Mouse (Mus musculus) layer of hippocampus, postnatal 10 days (tissue): Measurements from ENCODE around the gene Slc6a17. TPM values are rescaled to one million over a fixed set of nuclear protein-coding genes. Genes with fewer than 3 reads are reported as not detected.

Experiments used
- DNase-seq, 2 experiments: peaks; one replicate each; pipeline ENCODE4 v3.0.0; 2021; ENCODE audit warnings: low spot score in 2 of 2
- total RNA-seq, 2 experiments: library from RNA; stranded (reverse); gene quantifications; 2 replicates each; pipeline ENCODE4 v1.2.3; 2021

Slc6a17 gene
- total RNA-seq, 2 experiments from 2014 or later = 197 to 222 TPM

DNA sequence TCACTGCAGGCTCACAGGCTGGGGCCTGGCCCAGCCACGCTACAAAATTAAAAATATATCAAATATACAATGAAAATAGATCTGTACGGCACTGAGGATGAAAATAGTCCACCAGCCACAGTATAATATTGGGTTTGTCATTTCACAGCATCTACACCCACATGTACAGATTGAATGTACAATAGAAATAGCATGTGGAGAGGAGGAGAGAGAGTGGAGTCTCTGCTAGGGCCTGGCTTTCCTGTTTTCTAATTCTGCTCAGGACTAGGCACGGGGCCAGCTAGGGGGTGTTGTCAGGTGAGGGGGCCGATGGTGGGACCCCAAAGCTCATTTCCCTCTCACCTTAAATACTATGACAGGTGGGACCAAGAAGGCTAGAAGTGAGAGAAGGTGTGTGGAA, 48.8 kb downstream of the Slc6a17 start:
- no peak for DNase-seq

DNA sequence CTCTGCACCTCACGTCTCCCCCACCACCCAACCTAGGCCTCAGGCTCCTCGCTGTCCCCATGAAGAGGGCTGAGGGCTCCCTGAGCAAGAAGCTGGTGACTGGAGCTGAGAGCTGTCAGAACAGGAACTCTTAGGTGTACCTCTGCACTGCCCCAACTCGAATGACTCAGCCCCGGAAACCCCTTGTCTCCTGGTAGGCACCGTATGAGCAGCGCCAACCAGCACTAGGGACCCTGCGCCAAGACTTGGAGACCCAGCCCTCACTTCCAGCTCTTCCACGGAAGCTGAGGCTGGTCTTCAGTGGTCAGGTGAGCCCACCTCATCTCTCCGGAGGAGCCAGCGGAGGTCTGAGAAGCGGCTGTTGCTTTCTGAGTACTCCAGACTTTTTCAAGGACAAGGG, 49.7 kb downstream of the Slc6a17 start:
- DNase-seq = no peak

DNA sequence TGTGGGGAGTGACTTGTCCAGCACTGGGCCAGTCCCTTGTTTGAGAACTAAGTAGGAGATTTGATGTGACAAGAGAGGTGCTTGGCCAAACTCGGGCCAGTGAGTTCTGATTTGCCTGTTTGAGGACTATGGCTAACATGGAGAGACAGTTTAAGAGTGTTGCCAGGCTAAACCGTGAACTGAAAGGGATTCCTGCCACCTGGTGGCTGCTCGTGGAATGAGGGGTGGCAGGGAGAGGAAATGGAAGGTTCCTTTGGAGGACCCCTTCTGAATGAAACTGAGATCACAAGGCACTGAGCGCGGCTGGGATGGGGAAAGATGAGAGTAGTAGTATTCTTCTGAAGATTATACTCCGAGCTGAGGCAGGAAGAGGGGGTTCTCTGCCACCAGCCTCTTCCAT, 51.2 kb downstream of the Slc6a17 start:
- DNase-seq = peak; percentile 91

DNA sequence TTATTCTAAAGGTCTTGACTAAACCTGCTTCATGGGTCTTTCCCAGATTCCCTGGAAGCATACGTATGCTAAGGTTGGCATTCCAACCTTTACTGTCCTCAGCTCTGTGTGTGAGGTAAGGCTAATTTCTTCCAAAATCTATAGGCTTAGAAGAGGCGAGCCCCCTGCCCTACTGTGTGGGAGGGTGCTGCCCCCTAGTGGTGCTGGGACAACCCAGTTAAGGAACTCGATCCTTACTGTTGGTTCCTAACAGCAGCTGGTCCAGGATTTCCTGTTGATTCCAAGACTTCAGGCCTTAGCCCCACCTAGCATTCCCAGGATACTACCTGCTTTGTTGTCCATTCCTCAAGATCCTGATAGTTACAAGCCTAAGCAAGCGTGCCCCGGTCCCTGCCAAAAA, 55.7 kb downstream of the Slc6a17 start:
- DNase-seq = peak; percentile 85 to 90

- DNase-seq = peak; percentile 40 to 58
These were observed 57.9 kb downstream of the Slc6a17 start for GRCm38 (mm10) chr3:107459773-107460431.

GRCm38 (mm10) chr3:107459196-107459772, 58.5 kb downstream of the Slc6a17 start, which contains the start of gene Kcnc4:
Gene Kcnc4 (minus strand): TSS chr3:107459552.
- DNase-seq = peak; percentile 41 to 55

- DNase-seq = peak; percentile 37 to 56
These were observed 59.2 kb downstream of the Slc6a17 start for GRCm38 (mm10) chr3:107458528-107459195.

GRCm38 (mm10) chr3:107458104-107458503, 59.7 kb downstream of the Slc6a17 start:
- DNase-seq = peak; percentile 41 to 52

- no peak for DNase-seq
These were observed 63.5 kb downstream of the Slc6a17 start for GRCm38 (mm10) chr3:107454280-107454679.

DNA sequence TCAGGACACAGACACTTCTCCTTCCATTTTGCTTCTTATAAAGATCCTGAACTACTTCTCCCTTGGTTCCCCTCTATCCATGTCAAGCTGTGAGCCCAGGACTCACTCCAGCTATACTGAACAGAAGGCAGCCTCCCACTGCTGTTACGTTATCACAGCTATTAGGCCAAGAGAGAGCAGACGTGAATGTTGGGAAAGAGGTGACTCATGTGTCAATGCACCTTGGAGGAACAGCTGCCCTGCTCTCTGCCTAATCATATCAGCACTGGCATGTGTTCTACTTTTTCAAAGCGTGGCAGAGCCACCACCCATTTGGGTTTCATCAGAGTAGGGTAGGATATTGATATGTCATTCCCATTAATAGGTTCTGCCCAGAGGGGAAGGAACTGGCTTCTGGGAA, 71.0 kb downstream of the Slc6a17 start:
- no peak for DNase-seq

GRCm38 (mm10) chr3:107443866-107444265, 74.0 kb downstream of the Slc6a17 start:
- no peak for DNase-seq

DNA sequence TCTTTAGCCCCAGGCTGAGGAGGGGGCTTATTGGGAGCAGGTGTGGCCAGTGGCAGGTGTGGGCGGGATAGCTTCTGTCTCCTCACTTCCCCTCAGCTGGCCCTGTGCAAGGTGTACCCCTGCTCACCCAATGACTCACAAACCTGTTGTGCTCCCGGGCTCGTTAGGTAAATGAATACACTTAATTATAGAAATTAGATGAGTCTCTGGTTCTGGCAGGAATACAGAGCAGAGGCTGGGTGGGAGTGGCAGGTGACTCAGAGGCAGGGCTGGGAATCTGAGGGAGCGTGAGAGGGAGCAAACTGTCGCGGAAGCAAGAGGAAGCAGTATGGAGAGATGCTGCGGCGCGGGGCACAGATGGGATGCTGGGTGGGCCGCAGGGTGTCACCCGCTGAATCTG, 75.6 kb downstream of the Slc6a17 start:
- peak in 1 of 2 experiments; percentile 55 for DNase-seq

DNA sequence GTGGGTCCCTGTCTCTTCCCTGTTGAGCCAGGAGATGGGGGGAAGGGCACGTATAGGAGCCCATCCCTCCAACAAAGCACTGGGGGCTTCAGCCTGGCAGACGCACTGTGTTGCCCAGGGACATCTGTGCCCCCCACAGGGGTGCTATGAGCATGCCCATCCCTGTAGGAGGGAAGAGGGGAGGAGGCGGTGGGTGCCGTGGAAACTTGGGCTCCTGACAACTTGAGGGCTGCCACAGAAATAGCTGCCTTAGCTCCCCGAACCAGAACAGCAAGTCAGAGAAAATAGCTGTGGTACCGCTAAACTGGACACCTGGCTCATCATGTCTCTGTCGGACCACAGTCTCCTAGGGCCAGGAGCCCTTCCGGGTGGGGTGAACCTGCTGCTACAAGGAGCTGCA, 76.5 kb downstream of the Slc6a17 start:
- DNase-seq = no peak

DNA sequence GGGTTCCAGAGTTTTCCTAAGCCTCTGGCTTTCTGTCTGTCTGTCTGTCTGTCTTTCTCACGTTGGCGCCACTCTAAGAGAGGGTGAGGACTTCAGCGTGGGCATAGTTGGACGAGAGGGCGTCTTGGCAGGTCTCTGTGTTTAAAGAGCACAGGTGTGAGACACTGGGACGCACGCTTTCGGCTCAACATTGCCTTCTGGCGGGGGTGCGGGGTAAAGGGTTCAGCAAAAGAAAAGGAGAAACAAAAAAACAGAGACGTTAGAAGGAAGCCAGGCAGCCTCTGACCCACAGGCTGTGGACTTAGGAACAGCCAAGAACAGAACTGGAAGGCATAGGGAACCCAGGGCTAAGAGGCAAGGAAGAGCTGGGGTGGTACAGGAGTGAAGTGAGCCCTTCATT, 78.5 kb downstream of the Slc6a17 start:
- no peak for DNase-seq

DNA sequence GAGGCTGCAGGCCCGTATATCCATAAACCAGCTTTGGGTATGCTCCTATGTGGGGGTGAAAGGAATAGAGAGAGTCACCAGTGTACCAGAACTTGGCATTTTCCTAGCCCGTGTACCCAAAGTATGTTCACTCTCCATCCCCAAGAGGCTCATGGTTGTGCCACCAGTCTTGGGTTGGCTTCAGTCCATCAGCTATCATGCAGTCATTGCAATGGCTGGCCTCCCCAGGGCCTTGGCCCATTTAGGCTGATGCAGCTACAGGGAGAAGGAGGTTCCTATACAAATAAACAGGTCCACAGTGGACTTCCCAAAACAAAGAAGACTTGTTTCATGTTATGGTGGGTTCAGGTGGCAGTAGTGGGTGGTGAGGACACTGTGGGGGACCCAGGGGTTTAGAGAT, 80.2 kb downstream of the Slc6a17 start:
- DNase-seq = no peak

DNA sequence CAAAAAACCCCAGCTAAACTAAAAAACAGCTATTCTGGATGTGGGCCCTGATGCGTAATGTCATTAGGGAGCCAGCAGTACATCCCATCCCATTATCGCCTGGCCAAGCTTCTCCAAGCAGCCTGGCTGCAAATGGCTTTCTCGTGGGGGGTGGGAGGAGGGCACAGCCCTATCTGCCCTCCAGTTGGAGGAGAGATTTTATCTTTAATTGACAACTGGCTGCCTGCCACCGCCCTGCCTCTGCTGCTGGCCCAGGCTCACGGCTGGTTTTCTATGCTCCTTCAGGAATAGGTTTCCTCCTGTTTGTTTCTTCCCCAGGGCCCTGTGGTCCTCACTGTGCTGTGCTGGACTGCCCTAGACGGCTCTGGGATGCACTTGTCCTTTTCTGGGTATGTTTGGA, 81.4 kb downstream of the Slc6a17 start:
- DNase-seq = peak in 1 of 2 experiments; percentile 53

DNA sequence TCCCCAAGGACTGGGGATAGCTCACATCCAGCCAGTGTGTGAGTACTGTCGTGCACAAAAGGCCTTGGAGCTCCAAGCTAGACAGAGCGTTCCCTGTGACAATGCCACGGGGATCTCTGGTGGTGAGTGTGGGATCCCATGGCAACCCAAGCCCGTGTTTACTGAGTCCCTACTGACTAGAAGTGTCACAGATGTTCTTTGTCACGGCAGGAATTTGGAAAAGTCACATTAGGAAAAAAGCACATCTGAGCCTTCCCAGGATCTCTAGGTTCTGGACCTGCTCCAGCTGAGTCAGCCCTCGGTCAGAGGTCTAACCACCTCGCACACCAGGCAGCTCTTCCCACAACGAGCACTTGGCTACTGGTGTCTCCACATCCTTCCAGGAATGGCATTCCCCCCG, 84.2 kb downstream of the Slc6a17 start:
- DNase-seq = no peak

GRCm38 (mm10) chr3:107431268-107431667, 86.5 kb downstream of the Slc6a17 start:
- peak; percentile 57 to 60 for DNase-seq

DNA sequence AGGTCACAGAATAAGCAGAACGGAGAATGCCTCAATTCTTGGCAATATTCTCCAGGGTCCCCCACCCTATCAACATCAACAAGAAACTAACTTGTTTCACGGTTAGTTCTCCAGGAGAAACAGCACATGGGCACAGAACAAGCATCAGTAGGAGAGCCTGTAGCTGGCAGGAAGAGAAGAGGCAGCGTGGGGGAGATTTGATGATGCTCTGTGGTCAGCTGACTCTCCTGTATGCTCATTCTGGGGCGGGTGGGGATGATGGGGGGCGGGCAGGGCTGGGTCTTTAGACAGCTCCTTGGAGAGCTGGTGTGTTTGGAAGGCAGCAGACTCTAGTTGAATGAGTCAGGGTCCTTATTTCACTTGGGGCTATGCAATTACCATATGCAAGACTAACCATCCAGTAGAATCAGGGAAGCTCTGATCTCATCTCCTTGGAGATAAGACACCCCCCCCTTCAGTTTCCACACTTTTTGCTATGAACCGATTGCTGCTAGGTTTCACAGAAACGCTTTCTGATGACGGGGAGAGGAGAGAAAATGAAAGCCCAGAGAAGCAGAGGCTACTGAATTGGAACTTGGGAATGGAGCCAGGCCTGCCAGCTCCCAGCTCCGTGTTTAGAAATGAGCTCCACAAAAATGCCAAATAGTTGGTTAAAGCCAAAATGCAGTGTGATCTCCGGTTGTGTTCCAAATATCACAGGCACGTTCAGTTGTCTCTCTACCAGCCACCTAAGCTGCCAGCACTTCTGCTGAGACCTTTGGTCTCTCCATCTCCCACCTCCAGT, 93.4 kb downstream of the Slc6a17 start:
- DNase-seq = peak in 1 of 2 experiments; percentile 52

- DNase-seq = no peak
These were observed 97.7 kb downstream of the Slc6a17 start for GRCm38 (mm10) chr3:107420156-107420555.
